Mouse (Mus musculus) intestine, embryonic 15.5 days (tissue): ENCODE data around the gene Prcc. TPM values are rescaled to one million over a fixed set of nuclear protein-coding genes. Genes with fewer than 3 reads are reported as not detected.
"Not testable (repeated sequence)": the region's sequence is repeated elsewhere in the genome, so short reads cannot be mapped to it uniquely, and the experiment has no call there.

Source experiments
- ATAC-seq: fragments of 200-750 bp; cut with Nextera tagmentation; 2 replicates; pipeline ENCODE4 v1.8.0; 2017; ENCODE audit warnings: moderate TSS enrichment, moderate library complexity
- H3K27ac ChIP-seq: fragments of 300-500 bp; sonication (generic); 2 replicates; pipeline ENCODE4 v1.5.1; 2015; ENCODE audit warnings: mild to moderate bottlenecking, inconsistent platforms
- H3K27me3 ChIP-seq: fragments of 300-500 bp; sonication (generic); replicated peaks from 2 replicates; pipeline ENCODE4 v1.6.1; 2015; ENCODE audit warnings: inconsistent platforms
- H3K36me3 ChIP-seq: fragments of 300-500 bp; sonication (generic); 2 replicates; pipeline ENCODE4 v1.6.1; 2015; ENCODE audit warnings: inconsistent platforms
- H3K4me1 ChIP-seq: fragments of 300-500 bp; sonication (generic); replicated peaks from 2 replicates; pipeline ENCODE4 v1.6.1; 2015; ENCODE audit warnings: inconsistent platforms
- H3K4me2 ChIP-seq: fragments of 300-500 bp; sonication (generic); replicated peaks from 2 replicates; pipeline ENCODE4 v1.6.1; 2015; ENCODE audit warnings: mild to moderate bottlenecking, inconsistent platforms
- H3K4me3 ChIP-seq: fragments of 300-500 bp; sonication (generic); replicated peaks from 2 replicates; pipeline ENCODE4 v1.5.1; 2015; ENCODE audit warnings: inconsistent platforms
- H3K9ac ChIP-seq: fragments of 300-500 bp; sonication (generic); 2 replicates; pipeline ENCODE4 v1.6.1; 2015; ENCODE audit warnings: inconsistent platforms
- H3K9me3 ChIP-seq: fragments of 300-500 bp; sonication (generic); 2 replicates; pipeline ENCODE4 v1.6.1; 2016; ENCODE audit warnings: inconsistent platforms
- WGBS: fragments of 180-500 bp; shearing (Covaris S2); methylation state at CpG from one replicate; pipeline ENCODE4 v1.1.7; 2015; 5-methylcytosine and 5-hydroxymethylcytosine counted together
- polyA plus RNA-seq: library from polyadenylated mRNA; unstranded; fragments of >200 nt; fragmentation: Nextera tagmentation; extraction: Ambion mirVana; gene quantifications from 2 replicates; pipeline ENCODE4 v1.2.1, GENCODE M21; 2015

The Prcc gene
- polyA plus RNA-seq, 1 experiment from 2014 or later, result 13.1 TPM

DNA sequence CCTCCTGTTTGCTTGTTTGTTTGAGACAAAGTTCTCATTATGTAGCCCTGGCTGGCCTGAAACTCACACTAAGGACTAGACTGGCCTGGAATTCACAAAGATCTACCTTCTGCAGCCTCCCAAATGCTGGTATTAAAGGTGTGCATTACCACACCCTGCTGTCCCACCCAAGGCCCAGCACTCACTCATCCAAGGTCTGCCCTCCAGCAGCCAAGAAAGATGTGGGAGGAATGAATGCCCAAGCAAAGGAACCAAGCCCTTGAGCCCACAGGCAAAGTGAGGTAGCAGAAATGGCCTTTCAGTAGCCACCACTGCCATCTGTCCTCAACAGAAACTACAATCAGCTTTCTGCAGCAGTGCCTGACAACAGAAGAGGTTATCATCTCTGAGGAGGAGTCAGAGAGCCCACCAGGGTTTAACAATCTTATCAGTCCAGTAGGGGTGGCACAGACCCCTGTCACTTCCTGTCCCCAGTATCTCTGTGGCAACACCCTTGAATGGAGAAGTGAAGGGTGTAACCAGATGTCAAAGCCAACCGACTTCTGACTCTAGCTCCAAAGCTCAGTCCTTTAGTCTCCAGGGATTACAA, 15.7 kb upstream of the Prcc start:
- no peaks in the 10 kb centered on the region for H3K27me3 ChIP-seq
- WGBS, result 27% methylated on average over 1 of the region's 1 CpGs
- H3K9ac ChIP-seq, result no peak overlapping the region
- H3K27ac ChIP-seq, result no peak overlapping the region
- no peak for ATAC-seq
- no peaks in the 10 kb centered on the region for H3K4me1 ChIP-seq
- H3K9me3 ChIP-seq, result no peaks in the 10 kb centered on the region
- H3K4me2 ChIP-seq, result no peak overlapping the region
- H3K36me3 ChIP-seq, result no peaks in the 10 kb centered on the region
- no peak overlapping the region for H3K4me3 ChIP-seq

DNA sequence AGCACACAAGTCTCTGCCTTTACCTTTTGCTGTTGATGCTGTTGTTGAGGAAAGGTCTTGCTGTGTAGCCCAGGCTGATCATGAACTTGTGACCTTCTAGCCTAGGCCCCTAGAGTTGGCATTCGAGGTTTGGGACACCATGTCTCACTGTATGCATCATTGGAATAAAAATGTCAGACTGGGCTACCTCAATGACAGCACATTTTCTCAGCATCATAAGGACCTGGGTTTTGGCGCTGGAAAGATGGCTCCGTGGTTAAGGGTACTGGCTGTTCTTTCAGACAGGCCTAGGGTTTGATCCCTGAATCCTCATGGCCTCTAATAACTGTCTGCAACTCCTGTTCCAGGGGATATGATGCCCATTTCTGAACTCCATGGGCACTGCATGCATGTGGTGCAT, 14.4 kb upstream of the Prcc start:
- no peak overlapping the region for H3K9ac ChIP-seq
- H3K36me3 ChIP-seq, result no peaks in the 10 kb centered on the region
- H3K9me3 ChIP-seq, result no peaks in the 10 kb centered on the region
- WGBS, result 82% methylated on average over 3 of the region's 3 CpGs
- H3K27me3 ChIP-seq, result no peaks in the 10 kb centered on the region
- no peaks in the 10 kb centered on the region for H3K4me1 ChIP-seq
- H3K4me2 ChIP-seq, result no peak overlapping the region
- H3K27ac ChIP-seq, result no peak overlapping the region
- no peak overlapping the region for H3K4me3 ChIP-seq
- no peak for ATAC-seq

DNA sequence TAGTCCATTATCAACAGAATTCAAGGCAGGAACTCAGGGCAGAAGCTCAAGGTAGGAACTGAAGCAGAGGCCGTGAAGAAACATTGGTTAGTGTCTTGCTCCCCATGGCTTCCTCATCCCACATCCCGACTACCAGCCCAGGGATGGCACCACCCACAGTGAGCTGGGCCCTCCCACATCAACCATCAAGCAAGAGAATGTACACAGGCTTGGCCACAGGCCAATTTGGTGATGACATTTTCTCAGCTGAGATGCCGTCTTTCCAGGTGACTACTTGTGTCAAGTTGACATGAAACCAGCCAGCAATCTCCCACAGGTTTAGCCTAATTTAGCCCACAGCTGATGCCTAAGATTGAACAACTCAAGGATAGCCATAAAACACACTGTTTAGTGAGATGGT, 13.9 kb upstream of the Prcc start:
- 75% methylated on average over 3 of the region's 3 CpGs for WGBS
- Histone ChIP-seq H3K9ac (no peak overlapping the region), H3K27me3 (no peaks in the 10 kb centered on the region), H3K9me3 (no peaks in the 10 kb centered on the region), H3K36me3 (no peaks in the 10 kb centered on the region), H3K27ac (no peak overlapping the region), H3K4me1 (no peaks in the 10 kb centered on the region), H3K4me2 (no peak overlapping the region), H3K4me3 (no peak overlapping the region)
- no peak for ATAC-seq

- 78% methylated on average over 3 of the region's 3 CpGs for WGBS
- H3K36me3 ChIP-seq, result no peaks in the 10 kb centered on the region
Observed at GRCm38 (mm10) chr3:87893367-87893905, 8.0 kb upstream of the Prcc start.

DNA sequence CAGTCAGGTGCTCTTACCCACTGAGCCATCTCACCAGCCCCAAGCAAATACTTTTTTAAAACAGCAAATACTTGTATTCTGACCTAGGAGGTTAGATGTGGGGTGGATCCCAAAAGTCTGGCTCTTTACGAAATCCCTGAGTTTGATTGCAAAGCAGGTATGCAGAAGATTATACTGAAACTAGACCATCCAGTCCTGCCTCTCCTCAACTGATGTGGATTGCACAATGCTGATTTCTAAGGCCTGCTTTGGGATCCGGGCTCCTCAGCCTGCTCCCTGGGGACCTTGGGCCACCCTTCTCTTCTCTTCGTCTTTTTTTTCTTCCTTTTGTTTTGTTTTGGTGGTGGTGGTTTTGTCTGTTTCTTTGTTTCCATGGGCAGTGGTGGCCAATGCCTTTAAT, 6.1 kb upstream of the Prcc start:
- Histone ChIP-seq H3K36me3 (no peaks in the 10 kb centered on the region), H3K9ac (no peak overlapping the region), H3K27ac (no peak overlapping the region), H3K4me1 (no peaks in the 10 kb centered on the region), H3K4me2 (no peak overlapping the region), H3K9me3 (no peaks in the 10 kb centered on the region), H3K4me3 (no peak overlapping the region), H3K27me3 (no peaks in the 10 kb centered on the region)
- ATAC-seq, result no peak
- WGBS, result 67% methylated on average over 3 of the region's 3 CpGs

More at GRCm38 (mm10) chr3:87893367-87893905, 8.0 kb upstream of the Prcc start:
- no peak overlapping the region for H3K4me2 ChIP-seq
- no peaks in the 10 kb centered on the region for H3K27me3 ChIP-seq
- H3K9ac ChIP-seq, result no peak overlapping the region
- H3K4me1 ChIP-seq, result no peaks in the 10 kb centered on the region
- no peak overlapping the region for H3K4me3 ChIP-seq
- H3K27ac ChIP-seq, result no peak overlapping the region
- no peak for ATAC-seq
- no peaks in the 10 kb centered on the region for H3K9me3 ChIP-seq

DNA sequence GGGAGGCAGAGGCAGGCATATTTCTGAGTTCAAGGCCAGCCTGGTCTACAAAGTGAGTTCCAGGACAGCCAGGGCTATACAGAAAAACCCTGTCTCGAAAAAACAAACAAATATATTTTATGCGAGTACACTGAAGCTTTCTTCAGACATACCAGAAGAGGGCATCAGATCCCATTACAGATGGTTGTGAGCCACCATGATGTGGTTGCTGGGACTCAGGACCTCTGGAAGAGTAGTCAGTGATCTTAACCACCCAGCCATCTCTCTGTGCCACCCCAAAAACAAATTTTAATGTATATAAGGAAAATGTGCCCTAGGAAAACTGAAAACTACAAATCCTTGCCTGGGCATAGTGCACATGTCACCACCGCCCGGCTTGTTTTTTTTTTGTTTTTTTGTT, 2.0 kb upstream of the Prcc start:
- not testable (repeated sequence) for H3K9ac ChIP-seq, H3K36me3 ChIP-seq, H3K4me2 ChIP-seq, H3K9me3 ChIP-seq, H3K4me3 ChIP-seq, ATAC-seq, H3K27me3 ChIP-seq, H3K27ac ChIP-seq
- 80% methylated on average over 4 of the region's 4 CpGs for WGBS
- H3K4me1 ChIP-seq, result peaks cover 12% of the 10 kb centered on the region

DNA sequence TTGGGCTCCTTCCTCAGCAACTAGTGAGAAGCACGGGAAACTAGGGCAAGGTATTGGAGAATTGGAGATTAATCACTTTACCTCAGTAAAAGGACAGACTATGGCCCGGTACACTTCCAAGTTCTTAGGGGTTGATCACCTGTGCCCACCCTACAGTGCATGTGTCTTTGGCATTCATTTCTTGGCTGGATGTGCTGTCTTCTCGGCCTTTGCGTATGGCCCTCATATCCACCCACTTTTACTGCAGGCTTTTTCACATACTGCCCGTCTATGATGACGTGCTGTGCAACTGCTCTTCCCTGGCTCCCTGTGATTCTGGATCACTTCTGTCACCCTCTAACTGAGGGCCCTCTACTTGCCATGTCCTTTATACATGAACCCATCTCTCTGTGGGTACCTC, 1.0 kb upstream of the Prcc start:
- H3K27me3 ChIP-seq, result no peaks in the 10 kb centered on the region
- no peaks in the 10 kb centered on the region for H3K9me3 ChIP-seq
- ATAC-seq, result no peak
- peaks cover 12% of the 10 kb centered on the region for H3K4me1 ChIP-seq
- no peaks in the 10 kb centered on the region for H3K36me3 ChIP-seq
- no peak overlapping the region for H3K9ac ChIP-seq
- peak overlapping the region; percentile 98; the same call in 1 of the 2 replicates for H3K4me3 ChIP-seq
- WGBS, result 84% methylated on average over 6 of the region's 6 CpGs
- no peak overlapping the region for H3K27ac ChIP-seq
- H3K4me2 ChIP-seq, result peak overlapping the region; percentile 68

DNA sequence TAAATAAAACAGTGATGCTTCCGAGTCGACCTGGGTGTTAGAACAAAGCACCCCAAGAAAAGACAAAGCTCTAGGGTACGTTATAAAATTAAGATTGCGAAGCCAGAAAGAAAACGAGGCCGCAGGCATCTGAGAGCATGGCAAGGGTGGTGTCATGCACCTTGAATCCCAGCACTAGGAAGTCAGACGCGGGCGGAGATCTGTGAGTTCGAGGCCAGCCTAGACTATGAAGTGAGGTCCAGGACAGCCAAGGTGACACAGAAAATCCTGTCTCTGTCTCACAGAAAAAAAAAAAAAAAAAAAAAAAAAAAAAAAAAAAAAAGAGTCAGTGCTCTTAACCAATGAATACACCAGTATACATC, 577 bp upstream of the Prcc start:
- Histone ChIP-seq H3K9me3 (no peaks in the 10 kb centered on the region), H3K36me3 (no peaks in the 10 kb centered on the region), H3K9ac (peak overlapping the region; percentile 46), H3K27ac (no peak overlapping the region), H3K4me1 (peaks cover 12% of the 10 kb centered on the region), H3K27me3 (no peaks in the 10 kb centered on the region), H3K4me3 (peak overlapping the region; percentile 98), H3K4me2 (peak overlapping the region; percentile 68)
- ATAC-seq, result peak; percentile 24
- 15% methylated on average over 10 of the region's 10 CpGs for WGBS

DNA sequence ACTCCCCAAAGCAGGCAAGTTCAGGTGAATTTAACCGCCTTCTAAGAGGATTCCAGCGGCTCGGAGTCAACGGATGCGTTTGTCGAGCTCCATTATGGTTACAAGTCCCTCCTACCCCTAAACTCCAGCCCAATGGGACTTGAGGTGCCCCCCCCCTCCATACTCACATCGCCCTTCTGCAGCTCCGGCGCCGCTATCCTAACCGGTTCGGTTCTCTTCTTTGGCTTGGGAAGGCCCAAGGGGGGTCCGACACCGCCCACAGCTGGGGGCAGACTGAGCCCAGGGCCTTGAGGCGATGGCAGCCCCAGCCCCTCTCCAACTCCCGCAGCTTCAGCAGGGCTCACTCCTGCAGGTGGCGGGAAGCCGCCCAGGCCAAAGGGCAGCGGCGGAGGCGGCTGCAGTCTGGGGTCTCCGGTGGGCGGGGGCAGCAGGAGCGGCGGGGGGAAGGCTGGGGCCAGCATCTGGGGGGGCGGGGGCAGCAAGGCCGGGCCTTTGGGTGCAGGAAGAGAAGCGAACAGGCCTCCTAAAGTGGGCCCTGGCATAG, 628 bp downstream of the Prcc start:
- Histone ChIP-seq H3K9ac (peak overlapping the region; percentile 96), H3K4me3 (peak overlapping the region; percentile 98), H3K4me1 (peaks cover 12% of the 10 kb centered on the region), H3K4me2 (peak overlapping the region; percentile 68), H3K27me3 (no peaks in the 10 kb centered on the region), H3K27ac (peak overlapping the region; percentile 88), H3K9me3 (no peaks in the 10 kb centered on the region), H3K36me3 (no peaks in the 10 kb centered on the region)
- 0% methylated on average over 28 of the region's 28 CpGs for WGBS
- peak; percentile 37 for ATAC-seq

DNA sequence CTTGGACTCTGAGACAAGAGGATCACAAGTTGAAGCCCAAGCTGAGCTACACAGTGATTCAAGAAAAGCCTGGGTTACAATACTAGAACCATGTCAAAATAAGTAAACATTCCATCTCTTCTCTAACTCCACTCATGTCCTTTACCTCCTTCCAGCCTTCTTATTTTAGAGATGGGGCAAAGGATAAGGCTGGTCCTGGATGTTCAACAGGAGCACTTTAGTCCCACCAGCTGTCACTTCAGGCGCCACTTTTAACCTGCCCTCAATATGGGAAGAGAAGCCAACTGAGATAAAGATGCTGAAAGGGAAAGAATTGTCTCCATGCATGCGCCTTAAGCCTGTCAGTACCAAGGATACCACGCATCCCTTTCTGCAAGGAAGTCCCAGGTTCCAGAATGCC, 1.1 kb downstream of the Prcc start:
- H3K9ac ChIP-seq, result peak overlapping the region; percentile 96
- no peaks in the 10 kb centered on the region for H3K9me3 ChIP-seq
- peak overlapping the region; percentile 98 for H3K4me3 ChIP-seq
- no peaks in the 10 kb centered on the region for H3K27me3 ChIP-seq
- 2% methylated on average over 3 of the region's 3 CpGs for WGBS
- H3K27ac ChIP-seq, result peak overlapping the region; percentile 88; the same call in 1 of the 2 replicates
- H3K4me1 ChIP-seq, result peaks cover 12% of the 10 kb centered on the region
- no peaks in the 10 kb centered on the region for H3K36me3 ChIP-seq
- no peak for ATAC-seq
- H3K4me2 ChIP-seq, result peak overlapping the region; percentile 68

DNA sequence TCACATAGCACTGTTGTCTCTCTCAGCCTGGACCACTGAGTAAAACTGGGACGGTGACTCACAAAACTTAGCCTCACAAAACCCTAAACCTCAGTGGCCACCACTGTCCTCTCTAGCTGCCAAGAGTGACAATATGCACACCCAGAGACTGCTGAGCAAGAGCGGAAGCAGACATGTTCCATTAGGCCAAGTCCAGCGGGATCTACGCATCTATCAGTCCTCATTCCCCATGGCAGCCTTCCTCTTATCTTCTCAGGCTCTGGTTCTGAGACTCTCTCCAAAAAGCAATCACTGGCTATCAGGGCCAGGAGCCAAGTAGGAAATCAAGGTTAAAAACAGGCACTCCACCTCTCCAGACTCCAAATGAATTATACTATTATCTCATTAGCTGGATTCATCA, 7.7 kb downstream of the Prcc start:
- Histone ChIP-seq H3K4me3 (no peak overlapping the region), H3K9me3 (no peaks in the 10 kb centered on the region), H3K4me1 (no peaks in the 10 kb centered on the region; the same call in 1 of the 2 replicates), H3K36me3 (no peaks in the 10 kb centered on the region), H3K9ac (no peak overlapping the region), H3K4me2 (no peak overlapping the region), H3K27ac (no peak overlapping the region), H3K27me3 (no peaks in the 10 kb centered on the region)
- 95% methylated on average over 4 of the region's 4 CpGs for WGBS
- no peak for ATAC-seq

GRCm38 (mm10) chr3:87864111-87864510, 21.3 kb downstream of the Prcc start:
- 92% methylated on average over 4 of the region's 4 CpGs for WGBS
- H3K9me3 ChIP-seq, result not testable (repeated sequence)
- peaks cover 39% of the 10 kb centered on the region for H3K36me3 ChIP-seq

DNA sequence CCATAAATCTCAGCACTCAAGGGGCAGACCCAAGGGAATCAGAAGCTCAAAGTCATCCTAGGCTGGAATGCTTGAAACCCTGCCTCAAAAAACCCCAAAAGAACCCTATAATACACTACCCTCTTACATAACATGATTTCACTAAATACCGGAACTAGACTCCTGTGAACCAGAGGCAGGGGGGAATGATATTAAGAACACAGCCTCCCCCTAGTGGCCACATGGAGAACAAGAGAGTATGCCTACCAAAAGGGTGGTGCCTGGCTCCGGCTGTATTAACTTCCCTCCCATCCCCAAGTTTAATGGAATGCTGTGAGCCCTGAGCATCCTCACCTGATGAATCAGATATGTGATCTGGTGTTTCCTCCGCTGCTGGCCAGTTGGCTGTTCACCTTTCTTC, 25.6 kb downstream of the Prcc start:
- no peak for ATAC-seq

More at GRCm38 (mm10) chr3:87864111-87864510, 21.3 kb downstream of the Prcc start:
- not testable (repeated sequence) for H3K4me3 ChIP-seq, H3K27ac ChIP-seq, H3K9ac ChIP-seq, H3K27me3 ChIP-seq, H3K4me2 ChIP-seq, ATAC-seq, H3K4me1 ChIP-seq

More for the DNA sequence above, 25.6 kb downstream of the Prcc start:
- Histone ChIP-seq H3K36me3 (peaks cover 44% of the 10 kb centered on the region), H3K4me3 (no peak overlapping the region), H3K27ac (no peak overlapping the region), H3K4me2 (no peak overlapping the region), H3K9me3 (no peaks in the 10 kb centered on the region), H3K9ac (no peak overlapping the region), H3K4me1 (0 out of 2 replicates have a peak, but pooled peaks cover 3% of the 10 kb centered on the region), H3K27me3 (no peaks in the 10 kb centered on the region)
- 23% methylated on average over 3 of the region's 3 CpGs for WGBS
